Mouse (Mus musculus) cerebellum, adult 8-10 months (tissue): ENCODE measurements at regions not wholly inside any gene's neighbourhood (a gene's known extent, or its start where the extent isn't known, plus 50 kb on each side); places are given as distances from the start of the nearest gene placed in this dataset.

Experiments
- DNase-seq: peaks from one replicate; pipeline ENCODE4 v3.0.0; 2022

GRCm38 (mm10) chr5:100976736-100977135, 131.2 kb downstream of the Gpat3 start:
- DNase-seq: no peak

DNA sequence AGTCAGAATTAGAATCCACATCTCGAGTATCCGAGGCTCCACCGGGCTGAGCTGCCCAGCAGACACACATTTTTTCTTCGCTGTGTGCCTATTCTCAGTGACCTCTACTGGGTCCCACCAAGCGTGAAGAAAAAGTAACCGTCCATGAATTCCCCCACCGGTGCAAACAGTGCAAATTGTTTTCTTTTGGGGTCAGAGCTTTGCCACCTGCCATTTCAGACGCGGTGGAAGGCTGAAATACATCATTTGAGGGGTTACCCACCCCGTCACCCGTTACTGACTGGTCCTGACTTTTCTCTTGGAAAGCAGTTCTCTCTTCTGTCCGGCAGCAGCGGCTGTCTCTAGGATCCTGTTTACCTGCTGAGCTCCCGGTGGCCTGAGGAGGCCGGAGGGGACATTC, 105.7 kb downstream of the Gpat3 start:
- DNase-seq: no peak
